Comparison of ENCODE assay signal across 8 mouse cellular contexts in the genomic region with DNA sequence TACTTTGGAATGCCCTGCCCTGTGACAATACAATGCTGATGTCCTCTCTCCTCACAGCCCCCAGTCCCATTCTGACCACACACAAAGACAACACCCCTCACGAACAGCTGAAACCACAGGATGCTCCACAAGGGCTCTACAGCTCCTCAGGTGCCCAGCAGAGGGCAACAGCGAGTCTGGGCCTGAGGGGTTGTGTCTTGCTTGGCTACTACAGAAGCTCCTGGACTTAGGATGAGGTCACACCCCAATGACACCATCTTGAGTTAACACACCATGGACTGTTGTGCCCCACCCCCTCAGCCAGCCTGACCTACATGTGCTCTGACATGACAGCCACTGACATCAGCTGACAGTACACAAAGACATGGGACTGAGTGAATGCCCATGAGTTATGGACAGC. TPM values are rescaled to one million over a fixed set of nuclear protein-coding genes. Genes with fewer than 3 reads are reported as not detected.
A peak's percentile ranks its signal among the peaks of the same experiment; 100 is the strongest.
DNase-seq lines count a peak whose midpoint lies in the region; ATAC-seq and TF ChIP-seq lines count a peak whose summit lies in the region.

No protein-coding gene starts in this region.

- H3K36me3 ChIP-seq in neural tube, embryonic 15.5 days, result peaks cover 37% of the 10 kb centered on the region
- peaks cover 2% of the 10 kb centered on the region; the same call in 1 of the 2 replicates for H3K36me3 ChIP-seq in liver, adult 2 months (ENCODE audit: control insufficient read depth, insufficient read depth, low read length)
- peaks cover 2% of the 10 kb centered on the region; the same call in 1 of the 2 replicates for H3K36me3 ChIP-seq in neural tube, embryonic 11.5 days (ENCODE audit: control insufficient read depth, insufficient read depth, low read length)

- no peaks in the 10 kb centered on the region for H3K27me3 ChIP-seq in neural tube, embryonic 15.5 days (replicated peaks)
- H3K27me3 ChIP-seq in liver, adult 2 months (ENCODE audit: control insufficient read depth, insufficient read depth, low read length), result no peaks in the 10 kb centered on the region
- no peaks in the 10 kb centered on the region for H3K27me3 ChIP-seq in neural tube, embryonic 11.5 days (ENCODE audit: control insufficient read depth, insufficient read depth, low read length)

- H3K4me1 ChIP-seq in neural tube, embryonic 15.5 days, result 0 out of 2 replicates have a peak, but pooled peaks cover 2% of the 10 kb centered on the region
- H3K4me1 ChIP-seq in cortical plate, adult 2 months (ENCODE audit: control insufficient read depth, insufficient read depth, low read length), result peaks cover 6% of the 10 kb centered on the region
- H3K4me1 ChIP-seq in liver, adult 2 months (ENCODE audit: control insufficient read depth, insufficient read depth, low read length), result no peaks in the 10 kb centered on the region
- no peaks in the 10 kb centered on the region for H3K4me1 ChIP-seq in neural tube, embryonic 11.5 days (ENCODE audit: control insufficient read depth, insufficient read depth, low read length)

- intact Hi-C loops in heart, postnatal 36 days (cut with DNase I), result loop anchor here (2.0 to 5.0 kb wide), 3 partner anchors 79 to 237 kb away; no protein-coding TSS in a partner anchor

- no peak for ATAC-seq in neural tube, embryonic 15.5 days (ENCODE audit: low FRiP score)
- ATAC-seq in neural tube, embryonic 11.5 days (ENCODE audit: insufficient read depth, low FRiP score, low TSS enrichment), result no peak; the same call in 1 of the 2 replicates

- DNase-seq in neural tube, embryonic 10.5 days (ENCODE audit: extremely low spot score, low spot score), result peak; percentile 38
- DNase-seq in ZHBTc4 (ENCODE audit: low read depth, low spot score), result peak; percentile 52
- peak; percentile 48 to 63 for DNase-seq in heart, postnatal 36 days
- peak; percentile 20 for DNase-seq in liver, adult 2 months (ENCODE audit: extremely low read depth, low read depth, low spot score)
- peak; percentile 63 for DNase-seq in neural tube, embryonic 11.5 days (ENCODE audit: low spot score)
- no peak for DNase-seq in frontal cortex, postnatal 10 days (ENCODE audit: low spot score in 2 of 2)

- no peaks in the 10 kb centered on the region for H3K79me2 ChIP-seq in liver, adult 2 months (ENCODE audit: control insufficient read depth, insufficient read depth, low read length)

- no peaks in the 10 kb centered on the region for H3K9me3 ChIP-seq in neural tube, embryonic 15.5 days (replicated peaks)
- H3K9me3 ChIP-seq in neural tube, embryonic 11.5 days (ENCODE audit: control insufficient read depth, low read length), result no peaks in the 10 kb centered on the region

- no peak overlapping the region for H3K4me2 ChIP-seq in neural tube, embryonic 15.5 days
- no peak overlapping the region for H3K4me2 ChIP-seq in neural tube, embryonic 11.5 days (ENCODE audit: low read depth)

- no peak overlapping the region for H3K27ac ChIP-seq in neural tube, embryonic 15.5 days (replicated peaks)
- no peak overlapping the region for H3K27ac ChIP-seq in cortical plate, adult 2 months (ENCODE audit: insufficient read depth, low read length)
- H3K27ac ChIP-seq in liver, adult 2 months (replicated peaks; ENCODE audit: insufficient read depth, low read depth, low read length), result no peak overlapping the region
- no peak overlapping the region for H3K27ac ChIP-seq in neural tube, embryonic 11.5 days (ENCODE audit: low read depth, low read length)

- TF ChIP-seq POLR2A in cortical plate, adult 2 months (IDR thresholded peaks at IDR 0.05; ENCODE audit: extremely low read depth, insufficient read depth, low read length), result no peak
- TF ChIP-seq POLR2A in liver, adult 2 months (IDR thresholded peaks at IDR 0.05; ENCODE audit: extremely low read depth, insufficient read depth, low read length), result no peak

- no peak overlapping the region for H3K9ac ChIP-seq in neural tube, embryonic 15.5 days (replicated peaks)
- no peak overlapping the region for H3K9ac ChIP-seq in liver, adult 2 months (ENCODE audit: low read depth, low read length)
- no peak overlapping the region for H3K9ac ChIP-seq in neural tube, embryonic 11.5 days (ENCODE audit: low read length)

- peak; percentile 70 for TF ChIP-seq CTCF in cortical plate, adult 2 months (IDR thresholded peaks at IDR 0.05; ENCODE audit: extremely low read depth, insufficient read depth, low read length)
- TF ChIP-seq CTCF in liver, adult 2 months (IDR thresholded peaks at IDR 0.05; ENCODE audit: low read depth, low read length), result peak; percentile 88

- 56% methylated on average over 2 of the region's 2 CpGs for WGBS in neural tube, embryonic 15.5 days
- 61% methylated on average over 2 of the region's 2 CpGs for WGBS in liver, adult 2 months
- 49% methylated on average over 2 of the region's 2 CpGs for whole genome bisulfite sequencing in neural tube, embryonic 11.5 days

- H3K4me3 ChIP-seq in neural tube, embryonic 15.5 days (replicated peaks), result no peak overlapping the region
- no peak overlapping the region for H3K4me3 ChIP-seq in cortical plate, adult 2 months (ENCODE audit: insufficient read depth, low read length)
- no peak overlapping the region for H3K4me3 ChIP-seq in liver, adult 2 months (ENCODE audit: insufficient read depth, low read depth, low read length)
- H3K4me3 ChIP-seq in neural tube, embryonic 11.5 days (ENCODE audit: low read depth, low read length), result no peak overlapping the region

RNA-seq across cellular contexts. Expression of a gene that starts 56.9 kb away (rescaled TPM):
- 15.4 and 18.4 TPM in 2 replicates for polyA plus RNA-seq in neural tube, embryonic 15.5 days (2015; fragmentation: Nextera tagmentation; extraction: Ambion mirVana)
- polyA plus RNA-seq in cortical plate, adult 2 months (2012; rRNA removed), result 17.2 and 19.6 TPM in 2 replicates
- 1 to 10 TPM; 2.3 to 4.8 TPM for total RNA-seq in heart, postnatal 36 days (2021)
- 12.2 and 14.9 TPM in 2 replicates for total RNA-seq in liver, adult 2 months (2014; rRNA removed)
- polyA plus RNA-seq in liver, adult 2 months (2012; rRNA removed), result 13.8 and 18.3 TPM in 2 replicates
- 16.4 and 18.3 TPM in 2 replicates for polyA plus RNA-seq in neural tube, embryonic 11.5 days (2014; fragmentation: Nextera tagmentation; extraction: Ambion mirVana)

Comparison
In these comparisons a context has a peak if more than half of its experiments do, and no peak if none do; other contexts are left out.
1. DNase-seq: peak in neural tube, embryonic 10.5 days (single experiment), ZHBTc4 (single experiment), heart, postnatal 36 days (2 of 2), liver, adult 2 months (single experiment) and neural tube, embryonic 11.5 days (single experiment); none in frontal cortex, postnatal 10 days (0 of 2).